Mouse (Mus musculus): ENCODE results near the gene Faxc.

DNA sequence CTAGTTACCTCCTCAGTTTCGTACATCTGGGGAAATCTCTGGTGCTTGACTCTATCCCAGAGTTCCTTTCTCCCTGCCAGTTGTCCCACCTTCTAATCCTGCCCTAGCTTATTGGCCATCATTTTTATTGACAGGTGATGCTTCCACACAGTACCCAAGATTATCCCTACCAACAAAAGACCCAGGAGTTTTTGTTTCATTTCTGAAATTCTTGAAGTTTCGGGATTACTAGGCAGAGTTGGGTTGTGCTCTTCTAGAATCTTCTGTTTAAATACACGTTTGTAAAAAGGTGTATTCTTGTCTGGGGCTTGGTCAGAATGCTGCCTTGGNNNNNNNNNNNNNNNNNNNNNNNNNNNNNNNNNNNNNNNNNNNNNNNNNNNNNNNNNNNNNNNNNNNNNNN, 13.5 kb downstream of the Faxc start:
- no peak for TF ChIP-seq MYOG (IDR thresholded peaks at IDR 0.05; ENCODE audit: control insufficient read depth, extremely low read depth, insufficient read length)
- no peak for TF ChIP-seq CTCF (IDR thresholded peaks at IDR 0.05; ENCODE audit: control insufficient read depth, insufficient read depth, insufficient read length)
